Mouse (Mus musculus) small intestine, adult 2 months (tissue): ENCODE results near the gene Slc6a5. TPM values are rescaled to one million over a fixed set of nuclear protein-coding genes. Genes with fewer than 3 reads are reported as not detected.
"Not testable (repeated sequence)": the region's sequence is repeated elsewhere in the genome, so short reads cannot be mapped to it uniquely, and the experiment has no call there.

Source experiments
- H3K27ac ChIP-seq: fragments of 200-500 bp; 2 replicates; pipeline ENCODE4 v1.5.1; 2012; ENCODE audit warnings: low read depth, low read length, control low read depth, inconsistent platforms; ENCODE audit not compliant: insufficient read depth
- H3K27me3 ChIP-seq: fragments of 200-500 bp; 2 replicates; pipeline ENCODE4 v1.6.1; 2012; ENCODE audit warnings: mild to moderate bottlenecking, moderate library complexity, low read length, inconsistent platforms; ENCODE audit not compliant: control insufficient read depth, insufficient read depth
- H3K36me3 ChIP-seq: fragments of 200-500 bp; 2 replicates; pipeline ENCODE4 v1.6.1; 2012; ENCODE audit warnings: mild to moderate bottlenecking, low read length, control low read depth, inconsistent platforms; ENCODE audit not compliant: control insufficient read depth, insufficient read depth
- H3K4me1 ChIP-seq: fragments of 200-500 bp; 2 replicates; pipeline ENCODE4 v1.6.1; 2012; ENCODE audit warnings: low read length, inconsistent platforms, mixed read lengths; ENCODE audit not compliant: control insufficient read depth, insufficient read depth, insufficient read length
- H3K4me3 ChIP-seq: fragments of 200-500 bp; 2 replicates; pipeline ENCODE4 v1.5.1; 2012; ENCODE audit warnings: low read depth, mild to moderate bottlenecking, control low read depth, inconsistent platforms, low read length, moderate library complexity
- CTCF ChIP-seq: fragments of 200-500 bp; IDR thresholded peaks from 2 replicates; pipeline ENCODE4 v1.5.1; 2012; ENCODE audit warnings: low read depth, mild to moderate bottlenecking, control low read depth, inconsistent platforms, low read length, moderate library complexity, mixed read lengths; ENCODE audit not compliant: insufficient replicate concordance, insufficient read length; ENCODE audit errors: extremely low read depth
- POLR2A ChIP-seq: fragments of 200-500 bp; IDR thresholded peaks from 2 replicates; pipeline ENCODE4 v1.6.1; 2012; ENCODE audit warnings: low read depth, mild to moderate bottlenecking, control low read depth, inconsistent platforms, low read length, moderate library complexity
- WGBS: fragments of 180-500 bp; shearing (Covaris S2); methylation state at CpG from one replicate; pipeline ENCODE4 v1.1.7; 2018; 5-methylcytosine and 5-hydroxymethylcytosine counted together
- polyA plus RNA-seq: library from polyadenylated mRNA; depleted of rRNA; stranded (reverse); fragments of >200 nt; gene quantifications from 2 replicates; pipeline ENCODE4 v1.2.3, GENCODE M21; 2012

The Slc6a5 gene
- polyA plus RNA-seq, 1 experiment: not detected

DNA sequence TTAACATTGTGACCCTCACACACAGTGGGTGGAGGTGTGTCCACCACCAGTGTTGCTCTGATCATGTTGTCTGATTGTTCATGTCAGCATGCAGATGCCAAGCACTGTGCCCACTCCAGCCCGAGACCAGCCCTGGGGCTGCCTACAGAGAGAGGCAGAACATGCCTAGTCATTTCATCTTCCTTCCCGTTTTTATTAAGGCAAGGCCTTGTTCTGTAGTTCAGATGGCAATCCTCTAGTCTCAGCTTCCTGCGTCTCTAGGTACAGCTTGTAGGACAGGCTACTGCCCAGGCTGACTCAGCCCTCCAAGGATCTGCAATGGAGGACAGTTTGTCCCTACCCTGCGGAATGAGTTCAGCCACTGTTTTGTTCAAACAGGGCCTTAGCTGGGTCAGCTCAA is 13.0 kb downstream of the Slc6a5 start:
- TF ChIP-seq CTCF (no peak), POLR2A (no peak)
- Histone ChIP-seq H3K4me1 (no peaks in the 10 kb centered on the region; the same call in 1 of the 2 replicates), H3K36me3 (no peaks in the 10 kb centered on the region), H3K27me3 (no peaks in the 10 kb centered on the region), H3K27ac (no peak overlapping the region), H3K4me3 (no peak overlapping the region)
- WGBS: 39% methylated on average over 4 of the region's 4 CpGs

DNA sequence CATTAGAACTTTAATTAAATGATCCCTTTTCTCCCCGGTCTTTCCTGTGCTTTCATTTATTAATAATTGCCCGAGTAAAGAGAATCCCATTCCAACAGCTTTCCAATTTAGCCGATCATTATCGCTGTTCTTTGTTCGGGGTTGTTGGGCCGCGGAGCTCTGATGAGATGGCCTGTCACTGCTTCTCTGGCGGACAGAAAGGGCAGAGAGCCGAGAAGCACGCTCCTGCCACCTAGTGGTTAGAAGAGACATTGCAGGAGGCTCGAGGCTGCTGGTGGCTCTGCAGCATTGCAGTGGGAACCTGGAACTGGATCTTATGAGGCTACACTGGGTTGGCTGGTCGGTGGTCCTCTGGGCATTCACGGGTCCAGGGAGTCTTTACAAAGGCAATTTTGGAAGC is 13.4 kb downstream of the Slc6a5 start:
- no peaks in the 10 kb centered on the region for H3K36me3 ChIP-seq
- H3K27me3 ChIP-seq: no peaks in the 10 kb centered on the region
- H3K4me1 ChIP-seq: no peaks in the 10 kb centered on the region; the same call in 1 of the 2 replicates
- peak; percentile 98 for TF ChIP-seq CTCF
- TF ChIP-seq POLR2A: no peak
- H3K27ac ChIP-seq: no peak overlapping the region
- 1% methylated on average over 13 of the region's 13 CpGs for WGBS
- H3K4me3 ChIP-seq: no peak overlapping the region

GRCm38 (mm10) chr7:49928571-49928970 is 18.6 kb downstream of the Slc6a5 start:
- no peak for TF ChIP-seq POLR2A
- no peak for TF ChIP-seq CTCF
- Histone ChIP-seq H3K4me1 (no peaks in the 10 kb centered on the region), H3K27me3 (no peaks in the 10 kb centered on the region), H3K36me3 (no peaks in the 10 kb centered on the region), H3K27ac (no peak overlapping the region), H3K4me3 (no peak overlapping the region)
- 49% methylated on average over 3 of the region's 3 CpGs for WGBS

- Histone ChIP-seq H3K27ac (no peak overlapping the region), H3K4me3 (no peak overlapping the region), H3K36me3 (no peaks in the 10 kb centered on the region), H3K27me3 (no peaks in the 10 kb centered on the region), H3K4me1 (no peaks in the 10 kb centered on the region)
- WGBS: 68% methylated on average over 4 of the region's 4 CpGs
- TF ChIP-seq CTCF (no peak), POLR2A (no peak)
Observed at GRCm38 (mm10) chr7:49929999-49930398, 20.1 kb downstream of the Slc6a5 start.

DNA sequence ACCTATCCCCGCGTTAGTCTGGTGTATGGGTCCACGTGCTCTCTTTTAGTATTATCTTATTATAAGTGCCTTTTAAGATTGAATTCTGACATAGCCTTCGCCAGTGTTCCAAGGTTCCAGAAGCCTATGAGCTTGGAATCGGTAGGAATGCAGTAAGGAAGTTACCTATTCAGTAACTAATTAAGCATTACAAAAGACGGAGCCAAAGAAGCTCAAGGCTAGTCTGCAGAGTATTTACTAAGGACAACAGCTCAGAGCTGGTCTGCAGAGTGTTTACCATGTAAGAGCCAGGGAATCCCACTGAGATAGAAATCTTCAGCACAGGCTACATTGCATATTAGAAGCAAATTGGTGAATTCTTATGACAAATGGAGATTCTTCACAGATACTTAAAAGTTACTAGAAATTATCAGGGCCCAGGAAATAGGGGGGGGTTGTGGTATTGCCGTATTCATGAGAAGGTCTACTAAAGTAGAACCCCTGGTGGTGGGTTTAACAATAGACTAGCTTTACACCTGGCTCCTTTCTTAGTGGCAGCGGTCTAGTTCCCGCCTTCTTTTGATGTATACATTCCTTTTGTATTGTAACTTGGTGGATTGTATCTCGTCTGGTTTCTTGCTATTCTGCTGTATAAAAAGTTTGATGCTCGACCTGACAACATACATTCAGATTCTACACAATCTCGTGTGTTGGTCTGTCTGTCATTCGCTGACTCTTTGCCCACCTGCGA is 23.6 kb downstream of the Slc6a5 start:
- H3K27ac ChIP-seq, H3K4me1 ChIP-seq, H3K27me3 ChIP-seq, H3K4me3 ChIP-seq, H3K36me3 ChIP-seq: not testable (repeated sequence)
- 76% methylated on average over 14 of the region's 14 CpGs for WGBS

GRCm38 (mm10) chr7:49936821-49937220 is 26.9 kb downstream of the Slc6a5 start:
- WGBS: 86% methylated on average over 3 of the region's 3 CpGs
- no peak for TF ChIP-seq CTCF
- TF ChIP-seq POLR2A: no peak
- no peak overlapping the region for H3K27ac ChIP-seq

GRCm38 (mm10) chr7:49942023-49942422 is 32.1 kb downstream of the Slc6a5 start:
- Histone ChIP-seq H3K4me3 (no peak overlapping the region), H3K36me3 (no peaks in the 10 kb centered on the region), H3K4me1 (no peaks in the 10 kb centered on the region), H3K27ac (no peak overlapping the region), H3K27me3 (no peaks in the 10 kb centered on the region)
- TF ChIP-seq POLR2A: no peak
- no peak for TF ChIP-seq CTCF
- WGBS: 67% methylated on average over 3 of the region's 3 CpGs

More at GRCm38 (mm10) chr7:49936821-49937220, 26.9 kb downstream of the Slc6a5 start:
- Histone ChIP-seq H3K27me3 (no peaks in the 10 kb centered on the region), H3K36me3 (no peaks in the 10 kb centered on the region), H3K4me1 (no peaks in the 10 kb centered on the region), H3K4me3 (no peak overlapping the region)
